ENCODE assay signal across 8 mouse cellular contexts in genomic region chr19:56134081-56134818, GRCm38 (mm10).
DNase-seq lines count a peak whose midpoint lies in the region; ATAC-seq lines count a peak whose summit lies in the region.

No protein-coding gene starts in this region.

- peaks cover 40% of the 10 kb centered on the region for H3K4me1 ChIP-seq in midbrain, embryonic 10.5 days

- H3K9me3 ChIP-seq in midbrain, embryonic 10.5 days (replicated peaks): no peaks in the 10 kb centered on the region

- peak overlapping the region; percentile 20 for H3K4me3 ChIP-seq in midbrain, embryonic 10.5 days

- peaks cover 42% of the 10 kb centered on the region for H3K27me3 ChIP-seq in midbrain, embryonic 10.5 days (ENCODE audit: low read depth, poor library complexity, severe bottlenecking)

- WGBS in midbrain, embryonic 10.5 days: 14% methylated on average over 17 of the region's 17 CpGs

- DNase-seq in adrenal gland, postnatal 14 days: peak; percentile 82
- peak; percentile 91 for DNase-seq in embryo, embryonic 10.5 days (ENCODE audit: low spot score)
- DNase-seq in gastrocnemius, postnatal 25 days: peak; percentile 65
- peak; percentile 58 for DNase-seq in hindlimb bud, embryonic 11.5 days (ENCODE audit: extremely low spot score, low read depth, low spot score)
- DNase-seq in left cerebral cortex, adult 18-20 months (ENCODE audit: low spot score in 2 of 2): peak; percentile 73 to 75
- peak; percentile 84 for DNase-seq in midbrain, embryonic 10.5 days (ENCODE audit: low spot score)
- DNase-seq in skeletal muscle tissue, adult 2 months (ENCODE audit: low read depth, low spot score): peak; percentile 66

- peak overlapping the region; percentile 78 for H3K27ac ChIP-seq in midbrain, embryonic 10.5 days (replicated peaks)

- ATAC-seq in erythroblast, adult 5-6 weeks (replicated peaks; ENCODE audit: low FRiP score, poor library complexity, severe bottlenecking): no peak

- H3K36me3 ChIP-seq in midbrain, embryonic 10.5 days: no peaks in the 10 kb centered on the region
